ENCODE assay signal across 18 mouse cellular contexts in the genomic region with DNA sequence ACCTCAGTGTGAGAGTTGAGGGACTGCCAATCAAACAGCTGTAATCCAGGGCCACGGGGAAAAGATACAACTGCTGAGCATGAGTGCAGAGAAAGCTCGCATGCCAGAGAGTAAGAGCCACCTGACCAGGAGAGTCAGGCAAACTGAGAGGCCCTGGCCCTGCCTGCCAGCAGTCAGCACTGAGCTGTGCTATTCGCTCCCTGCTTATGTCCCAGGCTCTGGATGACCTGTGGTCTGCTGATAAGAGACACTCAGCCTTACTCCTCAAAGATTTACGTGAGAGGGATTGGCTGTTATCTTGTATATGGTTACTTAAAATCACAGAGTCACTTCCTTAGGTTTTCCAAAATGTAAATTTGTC.
DNase-seq lines count a peak whose midpoint lies in the region; ATAC-seq lines count a peak whose summit lies in the region.
"Had no signal": no experiment of that assay in that cellular context is flagged by ENCODE, and none has a peak within 500 bp of the region (broad histone marks: within the 10 kb centered on the region; RNA-seq: fewer than 3 reads in every experiment).

No protein-coding gene starts in this region.

- ATAC-seq in midbrain, embryonic 13.5 days: 0 out of 2 replicates have a peak, but pooled peaks have one; percentile 43
- ATAC-seq in midbrain, embryonic 16.5 days: no peak
- peak; percentile 68 for ATAC-seq in heart, embryonic 12.5 days (ENCODE audit: insufficient number of reproducible peaks, low FRiP score)
- ATAC-seq in megakaryocyte progenitor cell, adult 5-6 weeks (replicated peaks; ENCODE audit: poor library complexity): peak; percentile 57
- ATAC-seq: forebrain, embryonic 13.5 days had no signal

- no peak overlapping the region for H3K4me2 ChIP-seq in midbrain, embryonic 13.5 days (replicated peaks)
- H3K4me2 ChIP-seq in midbrain, embryonic 16.5 days (ENCODE audit: low read length): no peak overlapping the region
- peak overlapping the region; percentile 25; the same call in 1 of the 2 replicates for H3K4me2 ChIP-seq in heart, embryonic 12.5 days
- H3K4me2 ChIP-seq: embryonic facial prominence, embryonic 13.5 days; forebrain, embryonic 13.5 days; hindbrain, embryonic 15.5 days; kidney, embryonic 15.5 days; liver, embryonic 15.5 days had no signal

- H3K27ac ChIP-seq in midbrain, embryonic 13.5 days: no peak overlapping the region
- H3K27ac ChIP-seq in midbrain, embryonic 16.5 days (ENCODE audit: low read length): no peak overlapping the region
- H3K27ac ChIP-seq in heart, embryonic 12.5 days (ENCODE audit: poor library complexity, severe bottlenecking): peak overlapping the region; percentile 79
- H3K27ac ChIP-seq: embryonic facial prominence, embryonic 13.5 days; forebrain, embryonic 13.5 days; hindbrain, embryonic 15.5 days; kidney, embryonic 15.5 days; limb, embryonic 10.5 days; liver, embryonic 15.5 days; macrophage had no signal

- no peaks in the 10 kb centered on the region for H3K36me3 ChIP-seq in midbrain, embryonic 13.5 days
- H3K36me3 ChIP-seq in midbrain, embryonic 16.5 days (ENCODE audit: control insufficient read depth, insufficient read depth, low read length): no peaks in the 10 kb centered on the region
- no peaks in the 10 kb centered on the region for H3K36me3 ChIP-seq in heart, embryonic 12.5 days
- H3K36me3 ChIP-seq: embryonic facial prominence, embryonic 13.5 days; hindbrain, embryonic 15.5 days; kidney, embryonic 15.5 days; limb, embryonic 10.5 days; liver, embryonic 15.5 days had no signal

- peak; percentile 59 for DNase-seq in gastrocnemius, adult 18-20 months (ENCODE audit: low spot score)
- no peak for DNase-seq in gastrocnemius, postnatal 4 days (ENCODE audit: low spot score in 2 of 2)
- no peak for DNase-seq in urinary bladder, adult 18-20 months (ENCODE audit: low spot score in 2 of 2)
- no peak for DNase-seq in thymus, adult 18-20 months
- DNase-seq: adrenal gland, postnatal 14 days; B cell, adult 2 months; layer of hippocampus, adult 9-11 months had no signal

- WGBS in midbrain, embryonic 13.5 days: 59% methylated on average over 4 of the region's 4 CpGs
- WGBS in midbrain, embryonic 16.5 days: 51% methylated on average over 4 of the region's 4 CpGs
- WGBS in heart, embryonic 12.5 days: 13% methylated on average over 4 of the region's 4 CpGs

- no peaks in the 10 kb centered on the region for H3K27me3 ChIP-seq in midbrain, embryonic 13.5 days
- H3K27me3 ChIP-seq in midbrain, embryonic 16.5 days (ENCODE audit: control insufficient read depth, insufficient read depth, low read depth, low read length): no peaks in the 10 kb centered on the region
- no peaks in the 10 kb centered on the region for H3K27me3 ChIP-seq in heart, embryonic 12.5 days (replicated peaks)
- H3K27me3 ChIP-seq: embryonic facial prominence, embryonic 13.5 days; forebrain, embryonic 13.5 days; hindbrain, embryonic 15.5 days; kidney, embryonic 15.5 days; liver, embryonic 15.5 days had no signal

- H3K9me3 ChIP-seq in midbrain, embryonic 13.5 days: no peaks in the 10 kb centered on the region
- H3K9me3 ChIP-seq in midbrain, embryonic 16.5 days (replicated peaks; ENCODE audit: control insufficient read depth, low read length, poor library complexity, severe bottlenecking): no peaks in the 10 kb centered on the region
- H3K9me3 ChIP-seq in heart, embryonic 12.5 days (replicated peaks): no peaks in the 10 kb centered on the region
- H3K9me3 ChIP-seq: embryonic facial prominence, embryonic 13.5 days; forebrain, embryonic 13.5 days; hindbrain, embryonic 15.5 days; limb, embryonic 10.5 days; liver, embryonic 15.5 days had no signal

- H3K4me3 ChIP-seq in midbrain, embryonic 13.5 days (replicated peaks): no peak overlapping the region
- H3K4me3 ChIP-seq in midbrain, embryonic 16.5 days (ENCODE audit: low read depth, low read length): no peak overlapping the region
- H3K4me3 ChIP-seq in heart, embryonic 12.5 days: no peak overlapping the region
- H3K4me3 ChIP-seq: embryonic facial prominence, embryonic 13.5 days; forebrain, embryonic 13.5 days; hindbrain, embryonic 15.5 days; kidney, embryonic 15.5 days; limb, embryonic 10.5 days; liver, embryonic 15.5 days had no signal

- no peak overlapping the region for H3K9ac ChIP-seq in midbrain, embryonic 13.5 days (replicated peaks)
- no peak overlapping the region for H3K9ac ChIP-seq in midbrain, embryonic 16.5 days (ENCODE audit: low read depth, low read length)
- no peak overlapping the region for H3K9ac ChIP-seq in heart, embryonic 12.5 days
- H3K9ac ChIP-seq: embryonic facial prominence, embryonic 13.5 days; forebrain, embryonic 13.5 days; hindbrain, embryonic 15.5 days; kidney, embryonic 15.5 days; liver, embryonic 15.5 days had no signal

- H3K4me1 ChIP-seq in midbrain, embryonic 13.5 days (replicated peaks): peaks cover 13% of the 10 kb centered on the region
- no peaks in the 10 kb centered on the region; the same call in 1 of the 2 replicates for H3K4me1 ChIP-seq in midbrain, embryonic 16.5 days (ENCODE audit: control insufficient read depth, insufficient read depth, low read length)
- peaks cover 23% of the 10 kb centered on the region for H3K4me1 ChIP-seq in heart, embryonic 12.5 days (replicated peaks)
- H3K4me1 ChIP-seq: hindbrain, embryonic 15.5 days; kidney, embryonic 15.5 days; limb, embryonic 10.5 days; liver, embryonic 15.5 days had no signal
